Mouse (Mus musculus): ENCODE measurements around the gene B430306N03Rik.

B430306N03Rik gene

DNA sequence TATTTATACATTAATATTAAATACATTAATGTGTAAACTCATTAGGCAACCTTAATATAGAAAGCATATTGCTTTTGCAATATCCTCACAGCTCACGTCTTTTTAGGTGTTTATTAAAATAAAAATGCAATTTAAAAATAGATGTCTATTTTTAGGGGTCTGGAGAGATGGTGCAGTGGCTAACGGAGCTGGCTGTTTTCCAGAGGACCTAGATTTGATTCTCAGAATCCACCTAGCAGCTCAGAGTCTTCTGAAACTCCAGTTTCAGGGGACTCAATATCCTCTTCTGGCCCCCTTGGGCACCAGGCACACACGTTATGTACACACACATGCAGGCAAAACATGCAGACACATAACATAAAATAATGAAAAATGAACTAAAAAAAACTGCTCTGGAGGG, 46.4 kb downstream of the B430306N03Rik start:
- DNase-seq (ENCODE audit: low read depth, low spot score) = no peak

DNA sequence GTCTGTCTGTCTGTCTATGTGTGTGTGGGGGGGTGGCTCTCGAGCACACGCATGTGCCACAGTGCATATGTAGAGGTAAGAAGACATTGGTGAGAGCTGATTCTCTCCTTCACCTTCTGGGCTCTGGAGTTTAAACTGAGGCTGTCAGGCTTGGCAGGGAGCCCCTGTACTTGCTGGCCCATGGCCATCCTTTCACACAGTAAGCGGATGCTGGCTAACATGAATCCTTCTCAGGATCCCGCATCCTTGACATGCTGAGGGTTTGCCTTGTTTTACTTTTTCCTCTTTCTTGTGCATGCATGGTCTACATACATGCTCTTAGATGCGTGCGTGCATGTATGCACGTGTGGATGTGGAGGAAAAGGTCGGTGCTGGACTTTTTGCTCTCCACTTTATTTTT, 47.0 kb downstream of the B430306N03Rik start:
- DNase-seq (ENCODE audit: low read depth, low spot score) = no peak

DNA sequence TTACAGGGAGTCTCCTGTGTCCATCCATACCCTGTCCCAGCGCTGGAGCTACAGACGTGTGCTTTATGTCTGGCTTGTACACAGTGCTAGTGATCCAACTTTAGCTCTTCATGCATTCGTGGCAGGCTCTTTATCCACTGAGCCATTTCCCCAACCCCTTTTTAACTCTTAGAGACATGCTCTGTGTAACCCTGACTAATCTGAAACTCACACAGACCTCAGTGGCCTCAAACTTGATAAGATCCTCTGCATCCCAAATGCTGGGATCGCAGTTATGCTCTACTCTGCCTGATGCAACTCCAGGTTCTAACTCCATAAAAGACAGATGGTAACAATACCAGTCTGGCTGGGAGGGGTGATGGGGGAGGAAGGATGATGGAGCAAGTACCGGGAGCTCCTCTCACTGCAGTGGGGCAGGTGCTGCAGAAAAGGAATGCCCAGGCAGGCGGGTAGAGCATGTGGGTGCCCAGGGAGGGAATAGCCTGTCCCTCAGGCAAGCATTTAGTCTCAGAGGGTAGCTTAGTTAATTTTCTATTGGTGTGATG, 47.6 kb downstream of the B430306N03Rik start:
- no peak for DNase-seq (ENCODE audit: low read depth, low spot score)

DNA sequence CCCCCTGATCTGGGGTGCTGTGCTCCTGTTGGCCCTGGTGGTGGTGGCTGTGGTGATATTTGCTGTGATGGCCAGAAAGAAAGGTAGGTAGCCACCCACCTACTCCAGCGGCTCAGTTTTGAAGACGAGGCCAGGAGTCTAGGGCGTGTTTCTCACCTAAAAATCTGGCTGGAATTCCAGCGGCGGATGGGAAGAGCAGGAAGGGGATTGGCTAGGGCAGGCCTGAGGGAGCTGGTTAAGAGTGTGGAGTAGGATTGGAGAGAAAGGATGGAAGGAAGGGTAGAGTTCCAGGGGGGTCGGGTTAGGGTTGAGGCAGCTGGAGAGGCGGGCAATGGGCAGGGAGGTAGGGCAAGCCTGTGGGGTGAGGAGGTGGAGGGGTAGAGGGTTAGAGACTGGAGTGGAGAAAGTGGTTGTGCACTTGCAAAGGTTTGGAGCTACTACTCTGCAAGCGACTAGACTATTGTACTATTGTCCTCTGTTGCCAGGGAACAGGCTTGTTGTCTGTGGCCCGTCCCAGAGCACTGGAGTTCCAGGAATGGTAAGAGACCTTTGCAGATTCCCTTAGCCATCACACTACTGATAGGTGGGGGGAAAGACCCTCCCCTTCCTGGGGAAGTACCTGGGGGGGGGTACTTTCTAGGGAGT, 49.7 kb downstream of the B430306N03Rik start:
- no peak for DNase-seq (ENCODE audit: low read depth, low spot score)

DNA sequence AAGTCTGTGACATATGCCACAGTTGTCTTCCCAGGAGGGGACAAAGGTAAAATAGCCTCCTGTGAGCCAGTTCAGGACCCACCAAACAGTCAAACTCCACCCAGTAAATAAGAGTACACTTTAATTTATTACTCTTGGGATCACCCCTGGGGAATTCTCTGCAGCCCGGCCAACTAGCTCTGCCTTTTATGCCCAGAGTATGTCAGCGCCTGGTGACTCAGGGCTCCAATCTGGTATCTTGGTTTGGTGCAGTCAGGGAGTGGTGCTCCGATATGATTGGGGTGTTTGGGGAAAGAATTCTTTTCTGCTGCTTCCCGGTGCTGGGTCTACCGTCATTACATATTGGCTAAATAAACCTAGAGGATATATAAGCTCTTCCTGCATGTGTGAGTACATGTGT, 50.9 kb downstream of the B430306N03Rik start:
- DNase-seq (ENCODE audit: low read depth, low spot score) = no peak

DNA sequence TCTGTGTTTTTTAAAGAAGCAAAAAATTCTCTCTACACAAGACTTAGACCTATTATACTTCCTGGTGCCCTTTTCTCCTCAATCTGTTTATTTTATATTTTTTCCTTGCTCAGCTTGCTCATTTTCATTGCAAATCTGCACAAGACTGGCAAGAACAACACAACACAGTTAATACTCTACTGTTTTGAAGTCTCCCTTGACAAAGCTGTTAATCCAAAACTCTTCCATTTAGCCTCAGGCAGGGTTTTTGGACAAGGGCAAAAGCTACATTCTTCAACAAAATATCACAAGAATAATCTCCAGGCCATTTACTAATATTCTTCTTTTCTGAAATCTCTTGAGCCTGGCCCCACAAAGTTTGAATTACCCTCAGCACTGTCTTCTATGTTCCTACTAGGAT, 55.7 kb downstream of the B430306N03Rik start:
- no peak for DNase-seq (ENCODE audit: low read depth, low spot score)

DNA sequence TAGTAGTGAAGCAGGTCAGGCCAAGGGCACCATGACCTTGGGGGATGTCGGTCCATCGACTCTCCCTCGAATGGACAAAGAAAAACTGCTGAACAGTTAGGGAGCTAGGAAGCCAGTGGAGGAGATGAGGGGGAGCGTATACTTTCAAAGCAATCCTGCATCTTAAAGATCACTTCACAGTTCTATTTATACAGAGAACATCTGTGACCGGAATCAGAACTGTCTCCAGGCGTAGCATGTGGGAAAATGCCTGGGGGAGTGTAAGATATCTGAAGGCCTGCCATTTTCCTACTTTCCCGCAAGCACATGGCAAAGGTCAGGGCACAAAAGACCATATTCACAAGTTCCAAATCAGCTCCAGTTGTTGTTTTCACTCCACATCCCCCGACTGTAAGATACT, 57.0 kb downstream of the B430306N03Rik start:
- DNase-seq (ENCODE audit: low read depth, low spot score) = no peak

DNA sequence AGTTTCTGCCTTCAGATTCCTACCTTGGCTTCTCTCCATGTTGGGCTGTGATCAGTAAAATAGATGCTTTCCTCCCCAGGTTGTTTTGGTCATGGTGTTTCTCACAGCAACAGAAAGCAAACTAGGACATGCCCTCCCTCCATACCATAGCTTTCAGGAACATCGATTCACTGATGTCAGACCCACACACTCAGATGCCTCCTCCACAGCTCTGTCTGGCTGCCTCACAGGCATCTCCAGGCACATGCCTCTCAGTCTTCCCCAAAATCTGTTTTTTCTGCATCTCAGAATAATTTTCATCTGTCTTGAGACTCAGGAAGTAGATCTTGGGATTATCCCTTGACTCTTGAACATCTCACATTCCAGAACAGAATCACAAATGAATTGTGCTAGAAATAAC, 60.2 kb downstream of the B430306N03Rik start:
- no peak for DNase-seq (ENCODE audit: low read depth, low spot score)

Measured in c-Kit-negative CD71-positive TER-119-positive erythroid progenitor cells, embryonic 14.5 days (primary cell).